Mouse (Mus musculus): ENCODE measurements around the gene Cirbp. TPM values are rescaled to one million over a fixed set of nuclear protein-coding genes. Genes with fewer than 3 reads are reported as not detected.

Gene Cirbp
- total RNA-seq, 2 experiments from 2014 or later, result 84.3 to 88.4 TPM

GRCm38 (mm10) chr10:80150226-80151210, 15.3 kb upstream of the Cirbp start:
- DNase-seq, result peak; percentile 63

DNA sequence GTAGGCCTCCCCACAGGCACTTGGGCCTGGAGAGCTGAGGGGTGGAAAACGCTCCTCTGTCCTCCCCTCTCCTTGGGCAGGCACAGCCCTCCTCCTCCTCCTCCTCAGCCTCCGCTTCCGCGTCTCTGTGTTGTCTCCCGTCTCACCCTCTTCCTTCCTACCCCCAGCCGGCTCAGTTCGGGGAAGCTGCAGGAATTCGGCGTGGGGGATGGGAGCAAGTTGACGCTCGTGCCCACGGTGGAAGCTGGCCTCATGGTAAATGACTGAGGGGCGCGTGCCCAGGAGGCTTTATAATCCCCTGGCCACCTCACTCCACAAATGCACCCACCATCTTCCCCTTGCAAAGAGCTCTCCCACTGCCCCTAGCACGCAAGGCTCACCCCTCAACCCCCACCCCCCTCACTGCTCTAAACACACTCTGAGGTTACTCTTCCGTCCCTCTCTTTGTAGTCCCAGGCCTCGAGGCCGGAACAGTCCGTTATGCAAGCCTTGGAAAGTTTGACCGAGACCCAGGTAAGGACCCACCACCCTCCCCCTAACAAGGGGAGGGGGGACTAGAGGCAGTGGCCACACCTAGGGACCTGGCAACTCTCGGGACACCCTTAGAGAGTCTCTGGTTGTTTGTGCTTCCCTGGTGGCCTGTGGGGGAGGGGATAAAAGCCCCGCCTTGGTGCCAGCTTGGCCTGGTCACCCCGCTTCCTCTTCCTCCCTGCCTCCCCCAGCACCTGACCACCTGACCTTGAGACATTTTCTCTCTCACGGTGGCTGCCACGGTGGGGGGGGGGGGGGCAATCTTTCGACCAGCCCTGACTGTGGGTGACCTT, 14.4 kb upstream of the Cirbp start:
- peak; percentile 61 for DNase-seq

GRCm38 (mm10) chr10:80152071-80152872, 13.5 kb upstream of the Cirbp start:
- DNase-seq, result peak; percentile 45

GRCm38 (mm10) chr10:80152873-80153260, 12.9 kb upstream of the Cirbp start:
- peak; percentile 29 for DNase-seq

DNA sequence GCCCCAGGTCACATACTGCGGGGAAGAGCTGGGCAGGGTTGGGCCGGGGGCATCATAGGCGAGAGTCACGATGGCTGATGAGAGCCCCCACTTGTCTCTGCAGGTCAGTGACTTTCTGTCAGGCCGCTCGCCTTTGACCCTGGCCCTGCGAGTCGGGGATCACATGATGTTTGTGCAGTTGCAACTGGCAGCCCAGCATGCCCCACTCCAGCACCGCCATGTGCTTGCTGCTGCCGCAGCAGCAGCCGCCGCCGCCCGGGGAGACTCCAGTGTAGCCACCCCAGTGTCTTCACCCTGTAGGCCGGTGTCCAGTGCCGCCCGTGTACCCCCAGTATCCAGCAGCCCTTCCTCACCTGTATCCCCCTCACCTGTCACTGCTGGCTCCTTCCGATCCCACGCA, 12.1 kb upstream of the Cirbp start:
- no peak for DNase-seq

- DNase-seq, result no peak
Measured at GRCm38 (mm10) chr10:80154384-80154783, 11.4 kb upstream of the Cirbp start.

DNA sequence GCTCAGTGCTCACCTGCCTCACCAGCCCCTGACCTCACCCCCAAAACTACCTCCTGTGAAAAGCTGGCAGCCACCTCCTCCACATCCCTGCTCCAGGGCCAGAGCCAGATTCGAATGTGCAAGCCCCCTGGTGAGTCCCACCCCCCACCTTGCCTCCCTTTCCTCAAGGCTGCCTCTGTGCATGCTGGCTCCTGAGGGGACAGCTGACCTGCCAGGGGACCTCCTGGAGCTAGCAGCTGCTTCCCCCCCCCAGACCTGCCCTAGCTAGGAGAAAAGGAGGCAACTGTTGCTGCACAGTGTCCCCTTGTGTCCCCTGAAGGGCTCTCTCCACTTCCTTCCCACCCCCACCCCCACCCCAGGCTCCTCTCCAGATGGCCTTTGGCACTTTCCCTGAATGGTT, 10.5 kb upstream of the Cirbp start:
- no peak for DNase-seq

GRCm38 (mm10) chr10:80156002-80156751, 9.6 kb upstream of the Cirbp start:
- DNase-seq, result no peak

- no peak for DNase-seq
Measured at GRCm38 (mm10) chr10:80156752-80157053, 9.1 kb upstream of the Cirbp start.

GRCm38 (mm10) chr10:80157141-80157929, 8.4 kb upstream of the Cirbp start:
- DNase-seq, result no peak

GRCm38 (mm10) chr10:80158307-80158986, 7.3 kb upstream of the Cirbp start:
- no peak for DNase-seq

- no peak for DNase-seq
Measured at GRCm38 (mm10) chr10:80159021-80159560, 6.7 kb upstream of the Cirbp start.

DNA sequence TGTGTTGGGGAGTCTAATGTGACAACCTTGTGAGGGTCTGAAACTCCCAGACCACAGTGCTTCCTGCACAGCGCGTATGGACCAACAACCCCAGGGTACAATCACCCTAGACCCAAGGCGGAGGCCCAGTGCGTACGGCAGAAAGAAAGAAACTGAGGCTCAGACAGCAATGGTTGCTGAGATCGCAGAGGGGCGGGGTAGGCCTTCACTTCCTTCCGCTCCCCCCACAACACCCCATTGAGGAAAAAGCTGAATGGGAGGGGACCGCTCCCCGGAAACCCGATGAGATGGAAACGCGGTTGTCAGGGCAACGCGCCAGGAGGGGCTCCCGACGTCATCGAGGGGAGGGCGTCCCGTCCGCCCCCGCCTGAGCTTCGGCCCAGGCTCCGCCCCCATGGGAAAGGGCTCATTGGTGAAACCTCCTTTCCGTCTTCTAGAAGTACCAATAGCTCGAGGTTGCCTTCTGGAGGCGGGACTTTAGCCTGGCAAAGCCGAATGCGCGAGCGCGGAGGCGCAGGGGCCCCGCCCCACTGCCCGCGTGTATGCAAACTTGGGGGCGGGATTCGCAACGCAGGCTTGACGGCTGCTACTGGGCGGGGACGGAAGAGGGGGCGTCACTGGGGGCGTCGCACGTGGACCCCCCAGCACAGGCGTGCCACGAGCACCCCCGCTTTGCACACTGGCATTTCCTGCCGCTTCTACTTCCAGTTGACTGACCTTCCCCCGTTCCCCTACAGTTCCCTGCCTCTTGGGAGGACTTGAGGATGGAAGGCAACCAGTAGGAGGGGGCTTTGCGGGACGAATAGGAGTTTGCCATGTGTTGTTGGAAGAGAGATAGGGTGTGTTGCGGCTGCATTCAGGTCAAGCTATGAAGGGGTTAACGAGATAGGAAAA, 6.0 kb upstream of the Cirbp start:
- peak; percentile 97 for DNase-seq

GRCm38 (mm10) chr10:80160455-80161371, 5.1 kb upstream of the Cirbp start:
- DNase-seq, result peak; percentile 85

- no peak for DNase-seq
Measured at GRCm38 (mm10) chr10:80161522-80162242, 4.1 kb upstream of the Cirbp start.

- DNase-seq, result no peak
Measured at GRCm38 (mm10) chr10:80162243-80162608, 3.6 kb upstream of the Cirbp start.

- DNase-seq, result no peak
Measured at GRCm38 (mm10) chr10:80162716-80163299, 3.0 kb upstream of the Cirbp start.

All from gastrocnemius, postnatal 10 days (tissue).